Mouse (Mus musculus) brain, embryonic 14.5 days (tissue): Measurements from ENCODE around the gene Msln. TPM values are rescaled to one million over a fixed set of nuclear protein-coding genes. Genes with fewer than 3 reads are reported as not detected.
"Not testable (repeated sequence)": the region's sequence is repeated elsewhere in the genome, so short reads cannot be mapped to it uniquely, and the experiment has no call there.

Experiments
- DNase-seq: peaks from one replicate; pipeline ENCODE4 v3.0.0-alpha.2; 2011; ENCODE audit warnings: low read depth
- CTCF ChIP-seq: fragments of 200-500 bp; IDR thresholded peaks from 2 replicates; pipeline ENCODE4 v1.5.1; 2012; ENCODE audit warnings: inconsistent platforms, mild to moderate bottlenecking, moderate library complexity, borderline replicate concordance; ENCODE audit not compliant: insufficient read depth, insufficient read length; ENCODE audit errors: extremely low read depth
- POLR2A ChIP-seq: fragments of 200-500 bp; IDR thresholded peaks from 2 replicates; pipeline ENCODE4 v1.6.1; 2012; ENCODE audit warnings: mild to moderate bottlenecking, inconsistent platforms, borderline replicate concordance; ENCODE audit not compliant: poor library complexity, insufficient read depth, insufficient read length, severe bottlenecking; ENCODE audit errors: extremely low read depth
- polyA plus RNA-seq: library from polyadenylated mRNA; depleted of rRNA; stranded (reverse); fragments of >200 nt; gene quantifications from 2 replicates; pipeline ENCODE4 v1.2.3, GENCODE M21; 2012

Msln gene
- polyA plus RNA-seq, 1 experiment, result 0.07 TPM

GRCm38 (mm10) chr17:25762591-25762990 lies 8.4 kb upstream of the Msln start:
- no peak for DNase-seq
- TF ChIP-seq CTCF, result no peak
- no peak for TF ChIP-seq POLR2A

- no peak for TF ChIP-seq POLR2A
- TF ChIP-seq CTCF, result no peak
- DNase-seq, result no peak
These were observed 7.4 kb upstream of the Msln start for GRCm38 (mm10) chr17:25761561-25761970.

- no peak for DNase-seq
- TF ChIP-seq POLR2A, result no peak
These were observed 6.0 kb upstream of the Msln start for GRCm38 (mm10) chr17:25760148-25760547.

- TF ChIP-seq POLR2A (no peak), CTCF (no peak)
- DNase-seq, result no peak
These were observed 3.5 kb upstream of the Msln start for GRCm38 (mm10) chr17:25757691-25758090.

GRCm38 (mm10) chr17:25756378-25757242 lies 2.4 kb upstream of the Msln start:
- TF ChIP-seq CTCF, result no peak

GRCm38 (mm10) chr17:25755627-25756377 lies 1.6 kb upstream of the Msln start:
- TF ChIP-seq POLR2A (no peak), CTCF (no peak)
- no peak for DNase-seq

More at GRCm38 (mm10) chr17:25756378-25757242, 2.4 kb upstream of the Msln start:
- no peak for DNase-seq

- no peak for DNase-seq
- TF ChIP-seq POLR2A, result no peak
- TF ChIP-seq CTCF, result no peak
These were observed 908 bp upstream of the Msln start for GRCm38 (mm10) chr17:25755086-25755485.

GRCm38 (mm10) chr17:25751446-25751845 lies 2.7 kb downstream of the Msln start:
- peak; percentile 36 for DNase-seq
- TF ChIP-seq POLR2A (no peak), CTCF (no peak)

- TF ChIP-seq POLR2A (no peak), CTCF (no peak)
- no peak for DNase-seq
These were observed 4.9 kb downstream of the Msln start for GRCm38 (mm10) chr17:25749314-25749713.

GRCm38 (mm10) chr17:25748238-25748637 lies 5.9 kb downstream of the Msln start:
- TF ChIP-seq CTCF (no peak), POLR2A (no peak)
- DNase-seq, result no peak

- TF ChIP-seq POLR2A (no peak), CTCF (no peak)
These were observed 9.9 kb downstream of the Msln start for GRCm38 (mm10) chr17:25744311-25744710.

GRCm38 (mm10) chr17:25743831-25744230 lies 10.3 kb downstream of the Msln start:
- TF ChIP-seq CTCF (no peak), POLR2A (no peak)
- no peak for DNase-seq

More at GRCm38 (mm10) chr17:25744311-25744710, 9.9 kb downstream of the Msln start:
- no peak for DNase-seq

- DNase-seq, result not testable (repeated sequence)
These were observed 12.7 kb downstream of the Msln start for GRCm38 (mm10) chr17:25741471-25741870.
